Mouse (Mus musculus): ENCODE measurements at regions not wholly inside any gene's neighbourhood (a gene's known extent, or its start where the extent isn't known, plus 50 kb on each side); places are given as distances from the start of the nearest gene placed in this dataset.

DNA sequence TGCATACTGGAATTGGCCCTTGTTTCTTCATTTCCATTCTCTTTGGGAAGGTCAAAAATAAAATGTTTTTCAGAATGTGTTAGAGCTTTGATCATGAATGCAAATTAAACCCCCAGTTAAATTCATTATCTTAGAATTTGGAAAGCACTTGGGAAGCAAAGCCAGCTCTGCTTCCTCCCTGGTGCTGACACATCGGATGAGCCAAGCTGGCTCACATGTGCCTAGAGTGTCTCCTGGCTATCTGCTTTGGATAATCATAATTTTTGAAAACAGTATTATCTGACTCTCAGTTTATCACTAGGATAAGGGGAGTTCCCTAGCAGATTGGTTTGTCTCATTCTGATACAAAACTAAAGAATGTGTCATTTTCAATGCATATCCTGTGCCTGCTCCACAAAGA, 649.4 kb upstream of the Chordc1 start:
- Histone ChIP-seq H3K27me3 (no peaks in the 10 kb centered on the region), H3K4me2 (no peak overlapping the region), H3K4me3 (no peak overlapping the region), H3K27ac (replicated peaks) (no peak overlapping the region), H3K9me3 (no peaks in the 10 kb centered on the region), H3K4me1 (replicated peaks) (no peaks in the 10 kb centered on the region), H3K36me3 (no peaks in the 10 kb centered on the region), H3K9ac (no peak overlapping the region)
- 92% methylated on average over 1 of the region's 1 CpGs for WGBS
- ATAC-seq (ENCODE audit: low read depth), result no peak

DNA sequence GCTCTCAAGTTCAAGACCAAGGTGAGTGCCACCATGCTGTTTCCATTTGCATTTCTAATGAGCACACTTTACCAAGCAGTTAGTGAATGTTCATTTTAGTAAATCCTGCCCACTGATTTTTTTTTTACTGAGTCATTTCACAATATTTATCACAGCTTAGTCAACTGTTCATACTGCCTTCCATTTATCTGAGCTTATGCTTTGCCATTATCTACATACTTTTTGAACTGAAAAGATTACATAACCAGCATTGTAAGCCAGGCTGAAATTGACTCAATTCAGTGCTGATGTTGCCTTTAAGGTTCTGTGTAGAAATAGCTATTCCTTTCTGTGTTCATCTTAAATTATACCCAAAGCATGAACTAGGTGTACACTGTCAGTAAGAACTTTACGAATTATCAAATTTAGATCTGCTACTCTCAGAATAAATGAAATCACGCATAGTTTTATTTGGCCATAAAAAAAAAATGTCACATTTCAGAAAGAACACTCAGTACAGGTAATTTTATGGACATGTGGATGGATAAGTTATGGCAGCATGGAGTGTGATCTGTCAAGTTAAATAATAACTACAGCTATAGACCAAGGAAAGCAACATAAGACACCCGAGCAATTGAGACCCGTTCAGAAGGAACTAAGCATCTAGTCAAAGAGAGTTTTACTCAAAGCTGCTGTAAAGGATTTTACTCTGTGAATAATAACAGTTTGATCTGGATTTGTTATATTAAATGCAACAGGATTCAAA, 645.9 kb upstream of the Chordc1 start:
- ATAC-seq (ENCODE audit: low read depth), result no peak
- no peaks in the 10 kb centered on the region for H3K4me1 ChIP-seq (replicated peaks)
- 85% methylated on average over 4 of the region's 4 CpGs for WGBS
- no peaks in the 10 kb centered on the region for H3K36me3 ChIP-seq
- H3K27me3 ChIP-seq, result no peaks in the 10 kb centered on the region
- H3K4me3 ChIP-seq, result no peak overlapping the region
- no peaks in the 10 kb centered on the region for H3K9me3 ChIP-seq
- H3K4me2 ChIP-seq, result no peak overlapping the region
- no peak overlapping the region for H3K27ac ChIP-seq (replicated peaks)
- no peak overlapping the region for H3K9ac ChIP-seq

DNA sequence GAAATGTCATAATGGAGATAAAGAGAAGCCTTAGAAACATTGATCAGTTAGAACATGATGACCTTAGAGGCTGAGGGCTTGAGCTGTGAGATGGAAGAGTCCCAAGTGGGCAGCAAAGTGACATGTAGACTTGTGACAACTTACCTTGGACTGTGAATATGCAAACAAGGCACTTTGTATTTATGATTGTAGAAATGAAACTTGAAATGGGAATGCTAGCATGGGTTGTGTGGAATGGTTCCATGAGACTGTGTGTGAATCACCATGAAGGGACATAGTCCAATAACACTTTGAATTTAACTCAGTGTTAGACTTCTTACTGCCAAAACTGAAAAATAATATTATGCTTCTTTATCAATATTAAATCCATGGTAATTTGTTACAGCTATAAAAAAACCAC, 638.1 kb upstream of the Chordc1 start:
- H3K9ac ChIP-seq, result no peak overlapping the region
- no peaks in the 10 kb centered on the region for H3K27me3 ChIP-seq
- H3K4me3 ChIP-seq, result no peak overlapping the region
- no peak overlapping the region for H3K4me2 ChIP-seq
- H3K4me1 ChIP-seq (replicated peaks), result no peaks in the 10 kb centered on the region
- H3K27ac ChIP-seq (replicated peaks), result no peak overlapping the region
- ATAC-seq (ENCODE audit: low read depth), result no peak
- H3K36me3 ChIP-seq, result no peaks in the 10 kb centered on the region
- H3K9me3 ChIP-seq, result no peaks in the 10 kb centered on the region

DNA sequence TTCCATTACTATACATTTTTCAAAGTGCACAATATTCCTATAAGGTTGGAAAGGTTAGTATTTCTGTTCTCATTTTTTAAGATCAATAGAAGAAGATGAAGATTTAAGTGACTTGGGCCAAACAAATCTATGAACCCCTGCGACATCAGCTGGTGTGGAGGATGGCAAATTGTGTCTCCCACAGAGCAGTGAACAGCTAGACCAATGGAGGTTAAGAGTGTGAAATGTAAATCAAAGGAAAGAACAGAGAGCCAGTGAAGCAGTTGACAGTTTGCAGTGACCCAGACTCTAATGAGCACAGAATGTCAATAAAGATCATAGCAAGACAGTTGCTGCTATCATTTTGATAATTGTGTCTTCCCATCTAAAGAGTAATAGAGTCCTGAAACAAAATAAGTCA, 627.8 kb upstream of the Chordc1 start:
- no peak overlapping the region for H3K4me2 ChIP-seq
- 22% methylated on average over 1 of the region's 1 CpGs for WGBS
- no peak overlapping the region for H3K9ac ChIP-seq
- H3K27ac ChIP-seq (replicated peaks), result no peak overlapping the region
- no peak overlapping the region for H3K4me3 ChIP-seq
- no peaks in the 10 kb centered on the region for H3K9me3 ChIP-seq
- H3K4me1 ChIP-seq (replicated peaks), result no peaks in the 10 kb centered on the region
- H3K36me3 ChIP-seq, result no peaks in the 10 kb centered on the region
- no peaks in the 10 kb centered on the region for H3K27me3 ChIP-seq
- ATAC-seq (ENCODE audit: low read depth), result no peak

DNA sequence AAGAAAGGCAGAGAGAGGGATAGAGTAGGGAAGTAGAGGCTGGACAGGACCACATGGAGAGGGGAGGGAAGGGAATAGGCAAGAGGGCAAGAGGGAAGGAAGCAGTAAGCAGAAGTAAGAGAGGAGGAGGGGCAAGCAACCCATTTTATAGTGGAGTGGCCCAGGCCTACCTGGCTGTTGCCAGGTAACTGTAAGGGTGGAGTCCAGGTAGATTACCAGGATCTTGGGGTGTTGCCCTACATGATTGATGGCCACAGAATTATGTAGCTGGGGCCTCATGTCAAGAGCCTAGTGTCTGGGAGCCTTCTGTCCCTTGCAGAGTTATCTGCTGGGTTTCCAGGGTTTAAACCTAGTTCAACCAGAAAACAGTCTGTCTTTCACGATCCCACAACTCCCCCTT, 623.7 kb upstream of the Chordc1 start:
- H3K36me3 ChIP-seq, result no peaks in the 10 kb centered on the region
- no peaks in the 10 kb centered on the region for H3K4me1 ChIP-seq (replicated peaks)
- no peak overlapping the region for H3K4me2 ChIP-seq
- H3K27ac ChIP-seq (replicated peaks), result no peak overlapping the region
- H3K4me3 ChIP-seq, result no peak overlapping the region
- 60% methylated on average over 1 of the region's 1 CpGs for WGBS
- no peaks in the 10 kb centered on the region for H3K9me3 ChIP-seq
- ATAC-seq (ENCODE audit: low read depth), result no peak
- H3K27me3 ChIP-seq, result no peaks in the 10 kb centered on the region
- no peak overlapping the region for H3K9ac ChIP-seq

DNA sequence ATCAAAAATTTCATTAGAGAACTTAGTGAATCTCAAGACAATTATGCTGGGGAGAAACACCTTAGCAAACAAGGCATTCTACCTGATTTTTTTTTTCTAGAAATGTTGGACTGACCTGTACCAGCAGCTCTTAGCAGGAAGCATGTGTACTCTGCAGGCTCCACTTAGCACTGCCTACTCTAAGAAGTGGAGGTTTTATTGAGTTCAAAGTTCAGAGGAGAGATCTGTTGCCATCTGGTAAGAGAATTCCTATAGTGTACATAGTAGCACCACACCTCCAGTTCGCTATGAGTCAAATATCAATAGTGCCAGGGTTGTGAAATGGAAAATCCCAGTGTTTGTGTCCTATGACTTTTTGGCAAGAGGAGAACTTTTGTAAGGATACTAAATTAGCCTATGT, 616.4 kb upstream of the Chordc1 start:
- Histone ChIP-seq H3K36me3 (no peaks in the 10 kb centered on the region), H3K9me3 (no peaks in the 10 kb centered on the region), H3K27me3 (no peaks in the 10 kb centered on the region), H3K4me3 (no peak overlapping the region), H3K4me1 (replicated peaks) (no peaks in the 10 kb centered on the region), H3K27ac (replicated peaks) (no peak overlapping the region), H3K4me2 (no peak overlapping the region), H3K9ac (no peak overlapping the region)
- no peak for ATAC-seq (ENCODE audit: low read depth)
- 89% methylated on average over 1 of the region's 1 CpGs for WGBS
